Mouse (Mus musculus): ENCODE results near the gene Zfp354c. TPM values are rescaled to one million over a fixed set of nuclear protein-coding genes. Genes with fewer than 3 reads are reported as not detected.

The Zfp354c gene
- polyA plus RNA-seq, 1 experiment from 2014 or later, result 9.6 TPM

Other genes with a start within 250 kb of the Zfp354c start
- gene Adamts2, start 225.6 kb downstream of the Zfp354c start, polyA plus RNA-seq (2015; fragmentation: Nextera tagmentation; extraction: Ambion mirVana), result 8.2 and 9.8 TPM in 2 replicates
- gene Zfp879, start 13.8 kb upstream of the Zfp354c start, polyA plus RNA-seq (2015; fragmentation: Nextera tagmentation; extraction: Ambion mirVana), result 0.35 and 0.72 TPM in 2 replicates
- not detected in 2 replicates for gene Grm6, start 23.0 kb upstream of the Zfp354c start, polyA plus RNA-seq (2015; fragmentation: Nextera tagmentation; extraction: Ambion mirVana)
- 2.4 and 2.5 TPM in 2 replicates for gene Zfp454, start 59.9 kb upstream of the Zfp354c start, polyA plus RNA-seq (2015; fragmentation: Nextera tagmentation; extraction: Ambion mirVana)
- 5.9 and 6.9 TPM in 2 replicates for gene Zfp2, start 88.4 kb upstream of the Zfp354c start, polyA plus RNA-seq (2015; fragmentation: Nextera tagmentation; extraction: Ambion mirVana)
- gene Zfp354b, start 103.9 kb upstream of the Zfp354c start, polyA plus RNA-seq (2015; fragmentation: Nextera tagmentation; extraction: Ambion mirVana), result 0.81 and 1.1 TPM in 2 replicates
- gene 4933414I15Rik, start 116.0 kb upstream of the Zfp354c start, polyA plus RNA-seq (2015; fragmentation: Nextera tagmentation; extraction: Ambion mirVana), result not detected in 2 replicates
- gene Prop1, start 126.0 kb upstream of the Zfp354c start, polyA plus RNA-seq (2015; fragmentation: Nextera tagmentation; extraction: Ambion mirVana), result not detected in 2 replicates
- gene Olfr1378, start 138.8 kb upstream of the Zfp354c start, polyA plus RNA-seq (2015; fragmentation: Nextera tagmentation; extraction: Ambion mirVana), result not detected in 2 replicates
- gene Olfr1377, start 154.2 kb upstream of the Zfp354c start, polyA plus RNA-seq (2015; fragmentation: Nextera tagmentation; extraction: Ambion mirVana), result not detected in 2 replicates
- not detected in 2 replicates for gene Olfr51, start 175.9 kb upstream of the Zfp354c start, polyA plus RNA-seq (2015; fragmentation: Nextera tagmentation; extraction: Ambion mirVana)
- not detected in 2 replicates for gene Olfr54, start 186.5 kb upstream of the Zfp354c start, polyA plus RNA-seq (2015; fragmentation: Nextera tagmentation; extraction: Ambion mirVana)
- gene Olfr1375, start 220.4 kb upstream of the Zfp354c start, polyA plus RNA-seq (2015; fragmentation: Nextera tagmentation; extraction: Ambion mirVana), result not detected in 2 replicates
- 5.4 and 5.7 TPM in 2 replicates for gene Zfp354a, start 231.5 kb upstream of the Zfp354c start, polyA plus RNA-seq (2015; fragmentation: Nextera tagmentation; extraction: Ambion mirVana)

Data from heart, embryonic 16.5 days (tissue).